Mouse (Mus musculus) midbrain, embryonic 14.5 days (tissue): ENCODE data around the gene Astn2. TPM values are rescaled to one million over a fixed set of nuclear protein-coding genes. Genes with fewer than 3 reads are reported as not detected.

ENCODE experiments used
- ATAC-seq: fragments of 200-750 bp; cut with Nextera tagmentation; 2 replicates; pipeline ENCODE4 v1.8.0; 2017; ENCODE audit warnings: moderate number of reproducible peaks, moderate library complexity; ENCODE audit not compliant: low FRiP score, low TSS enrichment
- DNase-seq: peaks from one replicate; pipeline ENCODE4 v3.0.0-alpha.2; 2015
- H3K27ac ChIP-seq: fragments of 300-500 bp; sonication (generic); replicated peaks from 2 replicates; pipeline ENCODE4 v1.5.1; 2014; ENCODE audit warnings: mild to moderate bottlenecking, low read depth, low read length, moderate library complexity
- H3K27me3 ChIP-seq: fragments of 300-500 bp; sonication (generic); 2 replicates; pipeline ENCODE4 v1.6.1; 2014; ENCODE audit warnings: low read length, control low read depth, mixed read lengths; ENCODE audit not compliant: control insufficient read depth, insufficient read depth
- H3K36me3 ChIP-seq: fragments of 300-500 bp; sonication (generic); 2 replicates; pipeline ENCODE4 v1.6.1; 2014; ENCODE audit warnings: low read length, control low read depth; ENCODE audit not compliant: control insufficient read depth, insufficient read depth
- H3K4me1 ChIP-seq: fragments of 300-500 bp; sonication (generic); 2 replicates; pipeline ENCODE4 v1.6.1; 2014; ENCODE audit warnings: mild to moderate bottlenecking, antibody characterized with exemption, low read length, control low read depth; ENCODE audit not compliant: control insufficient read depth, insufficient read depth
- H3K4me2 ChIP-seq: fragments of 300-500 bp; sonication (generic); 2 replicates; pipeline ENCODE4 v1.6.1; 2014; ENCODE audit warnings: mild to moderate bottlenecking, low read length, moderate library complexity
- H3K4me3 ChIP-seq: fragments of 300-500 bp; sonication (generic); replicated peaks from 2 replicates; pipeline ENCODE4 v1.5.1; 2014; ENCODE audit warnings: low read depth, low read length
- H3K9ac ChIP-seq: fragments of 300-500 bp; sonication (generic); replicated peaks from 2 replicates; pipeline ENCODE4 v1.6.1; 2014; ENCODE audit warnings: mild to moderate bottlenecking, low read length, moderate library complexity
- H3K9me3 ChIP-seq: fragments of 300-500 bp; sonication (generic); 2 replicates; pipeline ENCODE4 v1.6.1; 2016; ENCODE audit warnings: low read length, control low read depth, mixed read lengths; ENCODE audit not compliant: control insufficient read depth
- WGBS: fragments of 180-500 bp; shearing (Covaris S2); extraction: QIAGEN DNeasy Blood & Tissue Kit; methylation state at CpG from one replicate; pipeline ENCODE4 v1.1.7; 2014; 5-methylcytosine and 5-hydroxymethylcytosine counted together
- polyA plus RNA-seq: library from polyadenylated mRNA; unstranded; fragments of >200 nt; fragmentation: Nextera tagmentation; extraction: Ambion mirVana; gene quantifications from 2 replicates; pipeline ENCODE4 v1.2.1, GENCODE M21; 2014

Gene Astn2
- polyA plus RNA-seq, 1 experiment from 2014 or later: 4.4 TPM

DNA sequence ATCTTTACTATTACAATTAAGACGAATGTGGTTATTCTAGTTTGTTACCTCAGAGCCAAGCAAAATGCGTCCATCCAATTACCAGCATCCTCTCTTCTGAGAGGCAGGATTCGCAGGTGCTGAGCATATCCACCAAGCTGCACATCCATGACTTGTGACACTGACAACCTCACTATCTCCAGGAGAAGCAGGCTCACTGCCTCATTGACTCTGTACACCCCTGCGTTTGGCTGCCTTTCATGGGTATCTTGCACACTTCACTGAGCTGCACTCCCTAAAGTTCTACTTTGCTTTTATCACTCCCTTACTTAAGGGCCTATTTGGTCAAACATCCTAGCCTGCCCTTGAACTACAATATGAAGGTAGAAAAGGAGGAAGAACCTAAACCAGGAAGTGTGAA lies 633.5 kb downstream of the Astn2 start:
- H3K4me1 ChIP-seq: no peaks in the 10 kb centered on the region

DNA sequence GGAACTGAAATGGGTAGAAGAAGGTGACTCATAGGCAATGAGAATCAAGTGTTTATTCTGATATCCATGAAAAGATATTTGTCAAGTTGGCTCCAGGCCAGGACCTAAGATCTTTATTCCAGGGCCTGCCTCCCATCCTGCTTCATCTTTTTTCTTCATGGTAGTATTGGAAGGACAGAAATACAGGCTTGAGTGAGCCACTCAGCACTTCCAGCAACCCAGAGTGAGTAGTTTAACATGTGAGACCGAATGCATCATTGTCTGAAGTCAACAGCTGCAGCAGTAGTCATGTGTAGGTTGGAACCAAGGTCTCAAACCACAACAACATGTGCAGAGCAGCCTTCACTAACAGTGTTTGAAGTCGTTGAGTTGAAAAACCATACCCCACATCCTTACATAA lies 636.5 kb downstream of the Astn2 start:
- Histone ChIP-seq H3K4me1 (no peaks in the 10 kb centered on the region), H3K27me3 (no peaks in the 10 kb centered on the region), H3K4me2 (no peak overlapping the region), H3K27ac (no peak overlapping the region), H3K4me3 (no peak overlapping the region), H3K9ac (no peak overlapping the region), H3K9me3 (no peaks in the 10 kb centered on the region), H3K36me3 (no peaks in the 10 kb centered on the region)
- 75% methylated on average over 2 of the region's 2 CpGs for WGBS
- ATAC-seq (no peak), DNase-seq (no peak)

More for the DNA sequence above, 633.5 kb downstream of the Astn2 start:
- ATAC-seq (no peak), DNase-seq (no peak)
- H3K9me3 ChIP-seq: no peaks in the 10 kb centered on the region
- H3K4me2 ChIP-seq: no peak overlapping the region
- 84% methylated on average over 4 of the region's 4 CpGs for WGBS
- H3K9ac ChIP-seq: no peak overlapping the region
- no peak overlapping the region for H3K4me3 ChIP-seq
- H3K27ac ChIP-seq: no peak overlapping the region
- no peaks in the 10 kb centered on the region for H3K27me3 ChIP-seq
- no peaks in the 10 kb centered on the region for H3K36me3 ChIP-seq

DNA sequence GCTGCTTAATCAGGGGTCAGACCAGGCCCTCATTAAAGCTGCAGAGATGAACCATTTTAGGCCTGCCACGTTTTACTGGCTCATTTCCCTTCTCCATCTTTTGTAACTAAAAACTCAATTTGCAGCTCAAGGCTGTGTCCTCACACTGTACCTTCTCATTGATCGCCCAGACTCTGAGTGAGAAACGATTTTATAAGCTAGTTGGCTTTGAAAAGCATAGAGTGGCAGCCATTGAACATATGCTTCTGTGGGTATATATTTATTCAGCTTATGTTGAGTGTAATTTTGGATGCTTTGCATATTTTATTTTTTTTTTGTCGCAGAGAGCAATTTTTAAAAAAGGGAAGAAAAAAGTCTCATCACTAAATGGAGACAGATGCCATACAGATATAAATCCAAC lies 637.0 kb downstream of the Astn2 start:
- no peaks in the 10 kb centered on the region for H3K36me3 ChIP-seq
- WGBS: 88% methylated on average over 4 of the region's 4 CpGs
- no peaks in the 10 kb centered on the region for H3K9me3 ChIP-seq
- H3K4me1 ChIP-seq: no peaks in the 10 kb centered on the region
- no peak overlapping the region for H3K4me3 ChIP-seq
- no peak overlapping the region for H3K27ac ChIP-seq
- no peak overlapping the region for H3K9ac ChIP-seq
- DNase-seq (no peak), ATAC-seq (no peak)
- H3K27me3 ChIP-seq: no peaks in the 10 kb centered on the region
- no peak overlapping the region for H3K4me2 ChIP-seq

DNA sequence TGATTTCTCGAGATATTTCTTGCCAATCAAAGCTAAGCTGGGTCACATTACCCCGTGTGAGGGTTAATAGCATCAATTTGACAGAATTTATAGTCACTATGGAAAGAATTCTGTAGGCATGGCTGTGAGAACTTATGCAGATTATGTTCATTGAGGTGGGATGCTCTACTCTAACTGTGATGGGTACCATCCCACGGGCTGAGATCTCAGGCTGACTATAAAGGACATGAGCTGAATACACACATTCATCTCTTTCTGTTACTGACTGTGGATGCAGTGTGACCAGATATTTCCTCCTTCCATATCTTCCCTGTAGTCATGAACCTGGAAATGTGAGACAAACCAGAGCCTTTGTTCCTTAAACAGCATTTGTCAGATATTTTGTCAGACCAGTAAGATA lies 639.1 kb downstream of the Astn2 start:
- 86% methylated on average over 3 of the region's 3 CpGs for WGBS
- Histone ChIP-seq H3K36me3 (no peaks in the 10 kb centered on the region), H3K4me3 (no peak overlapping the region), H3K27ac (no peak overlapping the region), H3K9me3 (no peaks in the 10 kb centered on the region), H3K27me3 (no peaks in the 10 kb centered on the region), H3K9ac (no peak overlapping the region), H3K4me2 (no peak overlapping the region), H3K4me1 (no peaks in the 10 kb centered on the region)
- DNase-seq (no peak), ATAC-seq (no peak)

DNA sequence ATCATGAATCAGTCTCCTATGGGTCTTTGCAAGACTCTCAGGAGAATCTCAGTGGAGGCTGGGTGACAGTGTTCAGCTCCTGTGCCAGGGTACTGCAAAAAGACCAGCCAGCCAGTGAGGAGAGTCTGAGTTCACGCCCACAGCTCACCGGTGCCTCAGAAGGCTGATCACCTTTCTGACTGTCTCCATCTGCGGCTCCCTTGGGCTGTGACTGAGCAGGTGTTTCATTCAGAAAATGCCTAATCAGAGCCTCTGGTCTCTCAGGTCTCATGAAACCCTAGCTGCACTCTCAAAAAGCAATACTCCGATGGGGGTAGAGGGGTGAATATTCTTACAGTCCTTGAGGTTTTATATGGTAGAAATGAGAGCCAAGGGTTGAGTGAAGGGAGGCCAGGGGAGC lies 640.1 kb downstream of the Astn2 start:
- Histone ChIP-seq H3K9ac (no peak overlapping the region), H3K4me2 (no peak overlapping the region), H3K27me3 (no peaks in the 10 kb centered on the region), H3K4me1 (no peaks in the 10 kb centered on the region), H3K27ac (no peak overlapping the region), H3K36me3 (no peaks in the 10 kb centered on the region), H3K4me3 (no peak overlapping the region), H3K9me3 (no peaks in the 10 kb centered on the region)
- ATAC-seq: no peak
- 78% methylated on average over 4 of the region's 4 CpGs for WGBS
- DNase-seq: no peak

DNA sequence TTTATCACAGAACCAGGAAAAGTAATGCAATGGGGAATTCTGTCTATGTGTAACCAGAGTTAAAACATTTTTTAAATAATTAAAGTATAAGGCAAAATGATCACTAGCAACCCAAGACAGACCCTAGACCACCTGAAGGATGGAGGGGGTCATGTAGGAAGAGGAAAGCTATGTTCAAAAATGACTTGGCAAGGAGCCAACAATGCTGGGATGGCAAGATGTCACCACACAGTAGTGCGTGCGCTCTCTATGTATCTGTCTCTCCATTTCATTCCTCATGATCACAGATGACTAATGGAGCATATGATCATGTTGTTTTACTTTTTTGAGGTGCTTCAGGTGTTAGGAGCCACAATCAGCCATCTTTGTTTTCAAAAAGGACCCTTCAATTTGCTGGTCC lies 640.6 kb downstream of the Astn2 start:
- H3K27ac ChIP-seq: no peak overlapping the region
- WGBS: 90% methylated on average over 2 of the region's 2 CpGs
- H3K9ac ChIP-seq: no peak overlapping the region
- no peaks in the 10 kb centered on the region for H3K36me3 ChIP-seq
- H3K4me3 ChIP-seq: no peak overlapping the region
- no peak for ATAC-seq
- DNase-seq: no peak
- no peaks in the 10 kb centered on the region for H3K27me3 ChIP-seq
- no peaks in the 10 kb centered on the region for H3K9me3 ChIP-seq
- H3K4me1 ChIP-seq: no peaks in the 10 kb centered on the region
- no peak overlapping the region for H3K4me2 ChIP-seq

DNA sequence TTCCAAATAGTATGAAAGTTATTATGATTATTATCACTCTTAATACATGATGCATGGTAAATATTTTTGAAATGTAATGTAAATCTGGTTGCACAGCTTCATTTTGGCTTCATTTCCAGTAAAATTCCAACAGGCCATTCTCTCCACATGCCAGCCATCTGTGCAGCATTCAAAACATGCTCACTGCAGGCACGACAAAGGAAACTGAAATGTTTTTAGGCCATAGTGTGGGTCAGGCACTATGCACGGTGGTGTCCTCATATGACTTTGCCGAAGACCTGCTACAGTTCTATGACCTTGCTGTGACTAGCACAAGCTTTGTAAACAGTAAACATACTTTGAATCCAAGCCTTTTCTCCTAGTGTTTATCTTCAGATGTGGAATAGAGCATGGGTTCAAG lies 642.3 kb downstream of the Astn2 start:
- Histone ChIP-seq H3K4me1 (no peaks in the 10 kb centered on the region), H3K27ac (no peak overlapping the region), H3K9me3 (no peaks in the 10 kb centered on the region), H3K27me3 (no peaks in the 10 kb centered on the region), H3K9ac (no peak overlapping the region), H3K36me3 (no peaks in the 10 kb centered on the region), H3K4me3 (no peak overlapping the region), H3K4me2 (no peak overlapping the region)
- 89% methylated on average over 3 of the region's 3 CpGs for WGBS
- no peak for ATAC-seq
- no peak for DNase-seq

DNA sequence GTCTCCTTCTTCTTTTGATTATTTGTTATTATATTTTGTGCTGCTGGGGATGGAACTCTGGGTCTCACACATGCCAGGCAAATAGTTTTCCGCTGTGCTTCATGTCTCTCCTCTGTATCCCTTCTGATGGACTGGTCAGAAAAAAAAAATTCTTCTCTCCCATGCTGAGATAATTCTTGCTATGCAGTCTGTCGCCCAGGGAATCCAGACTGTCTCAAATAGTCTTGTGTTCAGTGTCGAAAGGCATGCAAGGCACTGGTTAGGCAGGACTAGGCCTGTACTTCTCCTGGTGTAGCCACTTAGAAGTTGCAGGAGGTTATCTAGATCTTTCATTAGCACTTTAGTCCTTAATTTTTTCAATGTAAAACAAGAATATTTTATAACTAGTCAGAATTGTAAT lies 642.8 kb downstream of the Astn2 start:
- Histone ChIP-seq H3K36me3 (no peaks in the 10 kb centered on the region), H3K4me2 (no peak overlapping the region), H3K4me1 (no peaks in the 10 kb centered on the region), H3K4me3 (no peak overlapping the region), H3K9me3 (no peaks in the 10 kb centered on the region), H3K27ac (no peak overlapping the region), H3K27me3 (no peaks in the 10 kb centered on the region), H3K9ac (no peak overlapping the region)
- 74% methylated on average over 3 of the region's 3 CpGs for WGBS
- ATAC-seq (no peak), DNase-seq (no peak)

DNA sequence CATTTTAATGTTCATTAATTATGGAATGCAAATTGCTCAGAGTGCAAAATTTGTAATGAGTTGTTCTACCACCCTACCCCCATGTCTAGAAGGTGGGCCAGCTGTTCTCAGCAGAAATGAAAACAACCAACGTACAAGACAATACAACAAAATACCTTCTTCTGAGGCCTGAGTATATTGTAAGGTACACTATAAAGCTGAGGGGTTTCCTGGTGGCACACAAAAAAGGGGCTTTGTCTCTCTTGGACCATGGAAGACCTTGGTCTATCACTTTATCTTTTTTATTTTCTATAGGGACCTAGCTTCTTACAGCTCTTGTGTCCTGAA lies 645.6 kb downstream of the Astn2 start:
- Histone ChIP-seq H3K4me3 (no peak overlapping the region), H3K9me3 (no peaks in the 10 kb centered on the region), H3K9ac (no peak overlapping the region), H3K27me3 (no peaks in the 10 kb centered on the region), H3K27ac (no peak overlapping the region), H3K4me2 (no peak overlapping the region), H3K36me3 (no peaks in the 10 kb centered on the region), H3K4me1 (no peaks in the 10 kb centered on the region)
- DNase-seq (no peak), ATAC-seq (no peak)
- WGBS: 84% methylated on average over 1 of the region's 1 CpGs
